Mouse (Mus musculus): Measurements from ENCODE around the gene Ncln. TPM values are rescaled to one million over a fixed set of nuclear protein-coding genes. Genes with fewer than 3 reads are reported as not detected.

Gene Ncln
- polyA plus RNA-seq, 1 experiment: 145 TPM

DNA sequence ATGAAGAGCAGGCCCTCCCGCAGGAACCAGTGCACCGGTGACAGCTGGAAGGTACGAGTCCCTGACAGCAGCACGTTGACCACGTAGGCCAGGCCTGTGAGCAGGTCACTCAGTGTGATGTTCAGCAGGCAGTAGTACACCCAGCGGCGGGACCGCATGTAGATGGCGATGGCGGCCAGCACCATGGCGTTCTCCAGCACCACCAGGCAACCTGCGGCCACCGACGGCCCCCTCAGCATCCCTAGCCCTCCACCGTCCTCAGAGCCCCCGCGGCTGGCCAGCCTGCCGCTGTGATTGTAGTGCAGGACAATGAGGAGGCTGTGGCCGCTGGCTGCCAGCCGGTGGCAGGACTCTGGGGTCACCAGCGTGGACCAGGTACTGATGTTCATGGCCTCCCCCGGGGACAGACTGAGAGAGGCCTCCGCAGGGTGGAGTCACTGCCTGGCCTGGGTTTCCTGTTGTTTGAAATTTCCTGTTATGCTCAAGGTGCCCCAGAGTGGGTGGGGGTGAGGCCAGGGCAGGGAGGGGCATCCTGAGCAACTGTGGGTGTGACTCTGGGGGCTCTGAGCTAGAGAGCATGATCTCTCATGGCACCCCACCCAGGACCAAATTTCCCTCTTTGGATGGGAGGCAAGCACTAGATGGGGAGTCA is 3.2 kb upstream of the Ncln start:
- no peaks in the 10 kb centered on the region for H3K27me3 ChIP-seq (replicated peaks)
- peaks cover 36% of the 10 kb centered on the region for H3K36me3 ChIP-seq (replicated peaks; ENCODE audit: low read length)
- no peak for TF ChIP-seq FLI1 (IDR thresholded peaks at IDR 0.05; ENCODE audit: low read length)
- TF ChIP-seq GATA1 (IDR thresholded peaks at IDR 0.05; ENCODE audit: borderline replicate concordance, low read length): no peak
- peak overlapping the region; percentile 100 for H3K4me3 ChIP-seq (replicated peaks)
- no peaks in the 10 kb centered on the region for H3K9me3 ChIP-seq
- H3K4me1 ChIP-seq: peaks cover 83% of the 10 kb centered on the region

DNA sequence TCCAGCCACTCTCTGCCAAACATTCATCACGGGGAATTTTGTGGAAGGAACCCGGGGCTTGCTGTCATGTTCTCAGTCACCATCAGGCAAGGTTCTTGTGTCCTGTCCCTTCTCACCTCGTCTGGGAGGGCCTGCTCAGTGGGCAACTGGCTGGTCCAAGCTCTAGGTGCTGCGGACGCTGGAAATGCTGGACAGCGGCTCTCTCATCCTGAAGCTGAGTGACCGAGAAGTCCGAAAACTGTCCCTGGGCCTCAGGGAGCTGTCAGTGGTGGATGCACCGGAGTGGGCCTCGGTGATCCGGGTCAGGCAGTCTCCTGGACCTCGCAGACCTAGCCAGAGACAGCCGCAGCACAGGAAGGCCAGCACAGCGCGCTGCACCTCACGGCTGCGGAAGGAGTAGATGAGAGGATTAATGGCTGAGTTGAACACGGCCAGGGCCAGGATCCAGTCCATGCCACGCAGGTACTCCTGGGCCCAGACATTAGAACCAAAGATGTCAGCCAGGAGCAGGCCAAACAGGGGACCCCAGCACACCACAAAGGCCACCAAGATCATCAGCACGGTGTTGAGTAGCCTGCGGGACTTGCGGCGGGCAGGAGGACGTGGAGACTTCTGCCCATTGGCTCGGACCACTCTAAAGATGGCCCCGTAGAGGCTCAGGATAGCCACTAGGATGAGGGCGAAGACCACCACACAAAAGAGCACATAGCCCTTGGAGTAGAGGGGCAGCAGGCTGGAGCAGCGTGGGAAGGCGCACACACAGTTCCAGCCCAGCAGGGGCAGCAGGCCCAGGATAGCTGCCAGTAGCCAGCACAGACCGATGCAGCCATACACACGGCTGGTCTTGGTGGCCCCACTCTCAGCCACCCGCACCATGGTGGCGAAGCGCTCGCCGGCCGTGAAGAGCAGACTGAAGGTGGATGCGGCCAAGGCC is 2.4 kb upstream of the Ncln start:
- Histone ChIP-seq H3K4me3 (replicated peaks) (peak overlapping the region; percentile 100), H3K4me1 (peaks cover 83% of the 10 kb centered on the region), H3K36me3 (replicated peaks; ENCODE audit: low read length) (peaks cover 36% of the 10 kb centered on the region), H3K27me3 (replicated peaks) (no peaks in the 10 kb centered on the region), H3K9me3 (no peaks in the 10 kb centered on the region)
- no peak for TF ChIP-seq FLI1 (IDR thresholded peaks at IDR 0.05; ENCODE audit: low read length)
- no peak for TF ChIP-seq GATA1 (IDR thresholded peaks at IDR 0.05; ENCODE audit: borderline replicate concordance, low read length)

DNA sequence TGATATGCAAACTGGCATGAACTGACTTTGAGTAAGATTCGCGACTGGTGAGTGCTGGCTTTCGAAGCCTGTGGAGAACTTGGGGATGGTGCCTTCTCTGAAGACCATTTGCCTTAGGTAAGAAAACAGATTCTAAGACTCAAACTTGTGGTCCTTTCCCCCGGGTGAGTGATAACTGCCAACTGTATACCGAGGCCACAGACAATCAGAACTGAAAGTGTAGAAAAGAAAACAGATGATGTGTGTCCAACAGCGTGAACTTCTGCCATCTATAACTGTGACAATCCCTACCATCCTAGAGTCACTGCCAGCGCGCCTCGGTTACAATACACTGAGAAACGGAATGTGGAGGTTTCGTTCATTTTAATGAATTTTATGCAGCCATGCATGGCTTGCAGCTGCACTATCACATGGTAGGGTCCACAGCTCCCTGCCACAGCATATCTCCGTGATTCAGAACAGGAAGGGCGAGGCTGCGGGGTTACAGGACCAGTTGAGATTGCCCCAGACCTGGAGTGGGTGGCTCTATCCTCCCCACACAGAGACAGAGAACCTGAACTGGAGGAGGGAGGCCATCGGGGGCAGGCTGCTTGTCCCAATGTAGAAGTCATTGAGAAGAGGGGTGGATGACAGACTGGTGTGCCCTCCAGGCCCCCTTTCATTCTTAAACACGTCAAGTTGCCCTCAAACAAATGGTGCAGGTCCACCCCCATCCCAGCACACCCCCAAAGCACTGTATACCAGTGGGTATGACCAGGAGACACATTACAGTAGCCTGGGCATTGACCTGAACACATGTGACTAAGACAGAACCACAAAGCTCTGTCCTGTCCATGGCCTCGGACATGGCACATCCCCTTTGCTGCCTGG is 1.4 kb upstream of the Ncln start:
- H3K27me3 ChIP-seq (replicated peaks): no peaks in the 10 kb centered on the region
- H3K4me1 ChIP-seq: peaks cover 84% of the 10 kb centered on the region
- peaks cover 36% of the 10 kb centered on the region for H3K36me3 ChIP-seq (replicated peaks; ENCODE audit: low read length)
- TF ChIP-seq FLI1 (IDR thresholded peaks at IDR 0.05; ENCODE audit: low read length): no peak
- H3K4me3 ChIP-seq (replicated peaks): peak overlapping the region; percentile 100
- no peaks in the 10 kb centered on the region for H3K9me3 ChIP-seq

DNA sequence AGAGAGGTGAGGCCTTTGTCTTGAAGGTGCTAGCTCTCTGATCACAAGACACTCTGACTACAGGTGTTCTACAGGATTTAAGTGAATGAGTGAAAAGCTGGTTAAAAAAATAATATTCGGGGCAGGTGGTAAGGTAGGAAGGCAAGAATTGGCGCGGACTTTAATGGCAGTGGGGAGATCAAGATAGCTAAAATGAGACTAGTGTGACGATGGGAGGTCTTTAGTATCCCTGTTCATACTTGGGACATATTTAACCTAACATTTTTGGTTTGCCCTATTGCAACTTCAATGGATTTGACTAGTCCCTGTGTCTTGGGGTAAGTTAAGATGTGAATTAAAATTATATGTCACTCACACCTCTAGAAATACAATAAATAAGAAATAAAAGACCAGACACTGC is 777 bp upstream of the Ncln start:
- no peaks in the 10 kb centered on the region for H3K27me3 ChIP-seq (replicated peaks)
- peaks cover 78% of the 10 kb centered on the region for H3K4me1 ChIP-seq
- no peaks in the 10 kb centered on the region for H3K9me3 ChIP-seq
- H3K36me3 ChIP-seq (replicated peaks; ENCODE audit: low read length): peaks cover 36% of the 10 kb centered on the region
- peak overlapping the region; percentile 100 for H3K4me3 ChIP-seq (replicated peaks)
- no peak for TF ChIP-seq FLI1 (IDR thresholded peaks at IDR 0.05; ENCODE audit: low read length)
- no peak for TF ChIP-seq GATA1 (IDR thresholded peaks at IDR 0.05; ENCODE audit: borderline replicate concordance, low read length)

DNA sequence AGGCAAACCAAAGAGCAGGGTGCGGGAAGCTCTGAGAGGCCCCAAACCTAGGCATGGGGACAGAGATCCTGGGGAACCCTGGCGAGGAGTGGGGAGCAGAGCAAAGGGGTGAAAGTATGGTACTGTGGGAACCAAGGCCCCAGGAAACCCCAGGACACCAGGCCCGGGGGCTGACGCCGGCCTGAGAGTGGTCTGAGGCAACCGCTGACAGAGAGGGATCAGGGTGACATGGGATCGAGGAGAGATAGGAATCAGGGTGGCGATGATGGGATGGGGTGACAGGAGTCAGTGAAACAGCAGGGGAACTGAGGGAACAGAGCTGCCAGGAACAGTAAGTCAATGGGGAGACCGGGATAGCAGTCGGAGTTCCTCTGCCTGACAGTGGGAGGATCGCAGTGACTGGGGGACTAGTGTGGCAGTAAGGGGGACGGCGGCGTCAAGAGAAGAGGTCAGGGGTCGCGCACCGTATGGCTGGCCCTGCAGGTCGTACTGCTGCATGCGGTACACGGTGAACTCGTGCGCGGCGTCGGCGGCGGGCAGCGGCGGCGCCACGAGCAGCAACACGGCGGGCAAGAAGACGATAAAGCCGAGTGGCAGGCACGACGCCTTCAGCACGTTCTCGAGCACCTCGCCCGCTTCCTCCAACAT is 452 bp downstream of the Ncln start:
- Histone ChIP-seq H3K4me1 (peaks cover 70% of the 10 kb centered on the region), H3K36me3 (replicated peaks; ENCODE audit: low read length) (peaks cover 37% of the 10 kb centered on the region), H3K4me3 (replicated peaks) (peak overlapping the region; percentile 100), H3K27me3 (replicated peaks) (no peaks in the 10 kb centered on the region), H3K9me3 (no peaks in the 10 kb centered on the region)
- TF ChIP-seq GATA1 (IDR thresholded peaks at IDR 0.05; ENCODE audit: borderline replicate concordance, low read length) (no peak), FLI1 (IDR thresholded peaks at IDR 0.05; ENCODE audit: low read length) (no peak)

DNA sequence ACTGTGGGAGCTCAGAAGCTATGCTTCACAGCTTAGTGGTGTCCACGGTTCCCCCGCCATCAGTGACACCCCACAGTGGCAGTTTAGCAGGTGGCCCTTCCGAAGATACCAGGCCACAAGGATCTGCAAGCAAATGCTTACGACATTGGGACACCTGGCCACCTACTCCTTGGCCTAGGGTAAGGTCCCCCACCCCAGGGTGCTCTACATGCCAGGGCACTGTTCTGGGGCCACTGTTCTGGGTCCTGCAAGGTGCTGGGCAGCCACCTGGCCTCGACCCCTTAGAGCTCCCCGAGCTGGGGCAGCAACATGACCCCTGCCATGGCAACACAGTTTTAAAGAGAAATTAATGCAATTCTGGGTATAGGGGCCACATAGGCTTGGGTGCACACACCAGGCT is 1.0 kb downstream of the Ncln start:
- peaks cover 65% of the 10 kb centered on the region for H3K4me1 ChIP-seq

DNA sequence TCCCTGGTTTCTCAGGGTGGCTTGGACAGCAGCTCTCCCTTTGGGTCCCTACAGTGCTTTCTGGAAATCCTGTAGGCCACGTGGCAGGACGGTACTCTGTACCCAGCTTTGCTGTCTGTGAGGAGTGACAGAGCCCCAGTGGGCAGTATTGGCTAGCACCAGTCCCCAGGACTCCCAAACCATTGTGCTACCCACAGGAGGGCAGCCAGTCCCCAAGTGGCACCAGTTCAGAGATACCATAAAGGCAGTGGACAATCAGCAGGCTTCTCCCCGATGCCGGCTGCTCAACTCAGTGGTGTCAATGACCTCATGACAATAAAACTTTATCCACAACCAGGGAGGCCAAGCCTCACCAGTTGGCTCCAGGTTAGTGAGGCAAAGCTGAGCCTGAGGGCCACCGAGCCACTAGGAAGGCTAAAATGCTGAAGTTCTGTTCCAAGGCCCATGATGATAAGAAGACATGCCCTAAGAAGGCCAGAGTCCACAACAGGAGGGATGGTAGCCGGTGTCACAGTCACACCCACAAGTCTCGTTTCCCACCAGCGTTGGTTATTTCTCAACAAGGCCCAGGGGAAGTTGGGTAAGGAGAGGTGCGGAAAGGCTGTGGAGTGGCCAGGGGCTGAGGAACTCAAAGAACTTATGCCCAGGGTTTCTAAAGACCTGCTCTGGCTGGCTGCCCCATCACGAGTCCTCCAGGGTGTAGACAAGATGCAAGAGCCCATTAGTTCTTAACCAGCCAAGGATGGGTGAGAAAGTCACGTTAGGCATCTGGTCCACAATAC is 1.7 kb downstream of the Ncln start:
- no peaks in the 10 kb centered on the region for H3K9me3 ChIP-seq
- H3K4me3 ChIP-seq (replicated peaks): peak overlapping the region; percentile 100
- peaks cover 60% of the 10 kb centered on the region for H3K4me1 ChIP-seq
- no peaks in the 10 kb centered on the region for H3K27me3 ChIP-seq (replicated peaks)
- TF ChIP-seq FLI1 (IDR thresholded peaks at IDR 0.05; ENCODE audit: low read length) (no peak), GATA1 (IDR thresholded peaks at IDR 0.05; ENCODE audit: borderline replicate concordance, low read length) (no peak)
- H3K36me3 ChIP-seq (replicated peaks; ENCODE audit: low read length): peaks cover 50% of the 10 kb centered on the region

More for the DNA sequence above, 1.0 kb downstream of the Ncln start:
- no peak for TF ChIP-seq GATA1 (IDR thresholded peaks at IDR 0.05; ENCODE audit: borderline replicate concordance, low read length)
- TF ChIP-seq FLI1 (IDR thresholded peaks at IDR 0.05; ENCODE audit: low read length): no peak
- Histone ChIP-seq H3K9me3 (no peaks in the 10 kb centered on the region), H3K27me3 (replicated peaks) (no peaks in the 10 kb centered on the region), H3K36me3 (replicated peaks; ENCODE audit: low read length) (peaks cover 43% of the 10 kb centered on the region), H3K4me3 (replicated peaks) (peak overlapping the region; percentile 100)

DNA sequence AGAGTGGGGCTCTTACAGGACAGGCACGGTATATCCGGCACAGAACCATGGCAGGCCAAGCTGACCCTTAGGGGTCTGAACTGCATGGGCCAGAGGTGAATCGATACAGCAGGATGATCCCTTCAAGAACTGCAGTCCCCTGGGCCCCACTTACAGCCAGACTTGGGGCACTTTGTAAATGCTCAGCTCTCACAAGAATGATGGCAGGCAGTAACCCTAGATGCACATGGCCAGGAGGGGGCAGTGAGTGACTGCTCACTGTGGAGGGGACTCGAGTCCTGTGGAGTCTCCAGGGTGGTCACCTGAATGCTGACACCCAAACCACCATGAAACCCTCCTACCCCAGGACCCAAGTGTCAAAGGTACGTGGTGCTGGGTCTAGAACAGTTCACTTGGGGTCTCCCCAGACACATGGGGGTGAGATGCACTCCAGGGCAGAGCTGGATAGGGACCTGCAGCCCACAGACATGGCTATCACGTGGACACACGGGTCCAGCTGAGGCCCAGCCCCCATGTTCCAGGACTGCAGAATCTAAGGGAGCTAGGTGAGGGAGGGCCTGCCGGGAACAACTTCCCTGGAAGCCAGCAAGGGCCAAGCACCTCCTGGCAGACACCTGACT is 2.5 kb downstream of the Ncln start:
- Histone ChIP-seq H3K36me3 (replicated peaks; ENCODE audit: low read length) (peaks cover 57% of the 10 kb centered on the region), H3K4me3 (replicated peaks) (peak overlapping the region; percentile 100), H3K9me3 (no peaks in the 10 kb centered on the region), H3K4me1 (peaks cover 54% of the 10 kb centered on the region), H3K27me3 (replicated peaks) (no peaks in the 10 kb centered on the region)
- no peak for TF ChIP-seq GATA1 (IDR thresholded peaks at IDR 0.05; ENCODE audit: borderline replicate concordance, low read length)
- TF ChIP-seq FLI1 (IDR thresholded peaks at IDR 0.05; ENCODE audit: low read length): no peak

Measured in megakaryocyte, embryonic 14.5 days (primary cell).